Mouse (Mus musculus) kidney, adult 11 months (tissue): ENCODE data around the gene Hoxb4.

Experiments
- DNase-seq: peaks from one replicate; pipeline ENCODE4 v3.0.0; 2022

The Hoxb4 gene

GRCm38 (mm10) chr11:96352691-96353521, 34.8 kb downstream of the Hoxb4 start:
- peak; percentile 79 for DNase-seq

GRCm38 (mm10) chr11:96353522-96353841, 35.4 kb downstream of the Hoxb4 start:
- DNase-seq, result no peak

GRCm38 (mm10) chr11:96353939-96354338, 35.9 kb downstream of the Hoxb4 start:
- no peak for DNase-seq

- peak; percentile 62 for DNase-seq
These were observed 36.3 kb downstream of the Hoxb4 start for GRCm38 (mm10) chr11:96354376-96354775.

GRCm38 (mm10) chr11:96354801-96355311, 36.8 kb downstream of the Hoxb4 start:
- no peak for DNase-seq

- peak; percentile 47 for DNase-seq
These were observed 45.7 kb downstream of the Hoxb4 start for GRCm38 (mm10) chr11:96363807-96364206.

- DNase-seq, result no peak
These were observed 47.5 kb downstream of the Hoxb4 start, which contains the start of gene Hoxb1 for GRCm38 (mm10) chr11:96365441-96366091. Gene Hoxb1, plus strand, starts transcription at chr11:96365752.

GRCm38 (mm10) chr11:96366092-96367041, 48.3 kb downstream of the Hoxb4 start:
- DNase-seq, result peak; percentile 30

GRCm38 (mm10) chr11:96367141-96367540, 49.1 kb downstream of the Hoxb4 start:
- no peak for DNase-seq

GRCm38 (mm10) chr11:96368686-96369085, 50.6 kb downstream of the Hoxb4 start:
- no peak for DNase-seq

GRCm38 (mm10) chr11:96369140-96369539, 51.1 kb downstream of the Hoxb4 start:
- no peak for DNase-seq
